Mouse (Mus musculus) liver, adult 2 months (tissue): Measurements from ENCODE around the gene Gucy2f.

Experiments used
- CTCF ChIP-seq: fragments of 200-500 bp; IDR thresholded peaks from 2 replicates; pipeline ENCODE4 v1.5.1; 2011; ENCODE audit warnings: low read depth, low read length, control low read depth
- POLR2A ChIP-seq: fragments of 200-500 bp; IDR thresholded peaks from 2 replicates; pipeline ENCODE4 v1.6.1; 2011; ENCODE audit warnings: low read length, control low read depth; ENCODE audit not compliant: insufficient read depth; ENCODE audit errors: extremely low read depth

GRCm38 (mm10) chrX:142196831-142197230 lies at the start of gene Gucy2f:
- TF ChIP-seq CTCF (no peak), POLR2A (no peak)
